Mouse (Mus musculus) lung, postnatal 4 days (tissue): ENCODE data around the gene Nupr1l.
"Not testable (repeated sequence)": the region's sequence is repeated elsewhere in the genome, so short reads cannot be mapped to it uniquely, and the experiment has no call there.

Experiments used
- DNase-seq, 2 experiments: peaks; one replicate each; pipeline ENCODE4 v3.0.0; 2021

Nupr1l gene

GRCm38 (mm10) chr5:129908242-129908965 lies at the start of gene Nupr1l:
TSS of gene Nupr1l (plus strand) at chr5:129908540.
- DNase-seq: peak; percentile 91 to 93

GRCm38 (mm10) chr5:129862325-129862724 lies 46.0 kb upstream of the Nupr1l start:
- no peak for DNase-seq

GRCm38 (mm10) chr5:129864467-129864866 lies 43.9 kb upstream of the Nupr1l start:
- peak; percentile 35 to 51 for DNase-seq

DNA sequence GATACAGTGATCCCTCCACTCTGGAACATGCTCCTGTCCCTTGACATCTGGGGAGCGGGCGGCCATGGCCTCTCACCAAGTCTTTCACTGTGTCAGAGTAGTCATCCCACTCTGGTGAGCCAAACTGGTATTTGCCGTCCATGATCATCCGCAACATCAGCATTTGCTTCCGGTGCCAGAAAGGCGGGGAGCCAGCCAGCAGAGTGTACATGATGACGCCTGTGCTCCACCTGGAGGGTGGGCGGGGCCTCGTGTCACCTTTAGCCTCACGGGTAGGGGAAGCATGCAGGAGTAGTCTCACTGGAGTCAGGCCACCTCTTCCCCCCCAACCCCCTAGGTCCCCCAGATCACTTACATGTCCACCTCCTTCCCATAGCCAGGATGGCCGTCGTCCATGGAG lies 42.5 kb upstream of the Nupr1l start:
- DNase-seq: no peak

- DNase-seq: no peak
Measured at GRCm38 (mm10) chr5:129869238-129869995, 38.9 kb upstream of the Nupr1l start.

GRCm38 (mm10) chr5:129871238-129871637 lies 37.1 kb upstream of the Nupr1l start:
- DNase-seq: no peak

- no peak for DNase-seq
Measured at GRCm38 (mm10) chr5:129873942-129874341, 34.4 kb upstream of the Nupr1l start.

GRCm38 (mm10) chr5:129875098-129875497 lies 33.2 kb upstream of the Nupr1l start:
- DNase-seq: no peak

DNA sequence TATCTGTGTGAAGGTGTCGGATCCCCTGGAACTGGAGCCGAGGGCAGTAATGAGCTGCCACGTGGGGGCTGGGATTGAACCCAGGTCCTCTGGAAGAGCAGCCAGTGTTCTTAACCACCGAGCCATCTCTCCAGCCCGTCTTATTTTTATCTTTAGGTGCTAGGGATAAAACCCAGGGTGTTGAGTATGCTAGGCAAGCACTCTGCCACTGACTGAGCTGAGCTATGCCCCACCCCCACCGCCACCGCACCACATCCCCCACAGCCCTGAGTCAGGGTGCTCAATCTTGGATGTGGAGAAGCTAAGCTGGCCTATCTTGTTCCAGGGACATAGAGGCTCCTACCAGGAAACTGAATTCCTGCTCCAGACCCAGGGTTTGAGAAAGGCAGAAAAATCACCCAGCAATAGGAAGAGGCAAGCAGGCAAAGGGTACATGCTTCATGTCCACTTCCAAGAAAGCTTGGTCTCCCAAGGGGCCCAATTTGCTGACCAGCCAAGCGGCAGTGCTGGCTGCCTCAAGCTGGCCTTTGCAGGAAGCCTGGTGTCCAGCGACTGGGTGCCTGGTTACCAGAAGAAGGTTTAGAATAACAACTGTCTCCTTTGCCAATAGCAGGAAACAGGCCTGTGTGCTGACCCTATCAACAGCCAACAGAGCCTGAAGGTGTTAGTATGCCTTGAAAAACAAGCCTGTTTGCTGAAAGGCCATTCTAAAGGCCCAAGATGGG lies 30.4 kb upstream of the Nupr1l start:
- DNase-seq: no peak

- DNase-seq: peak; percentile 66 to 78
Measured at GRCm38 (mm10) chr5:129878946-129879345, 29.4 kb upstream of the Nupr1l start.

- DNase-seq: no peak
Measured at GRCm38 (mm10) chr5:129879888-129880287, 28.5 kb upstream of the Nupr1l start.

DNA sequence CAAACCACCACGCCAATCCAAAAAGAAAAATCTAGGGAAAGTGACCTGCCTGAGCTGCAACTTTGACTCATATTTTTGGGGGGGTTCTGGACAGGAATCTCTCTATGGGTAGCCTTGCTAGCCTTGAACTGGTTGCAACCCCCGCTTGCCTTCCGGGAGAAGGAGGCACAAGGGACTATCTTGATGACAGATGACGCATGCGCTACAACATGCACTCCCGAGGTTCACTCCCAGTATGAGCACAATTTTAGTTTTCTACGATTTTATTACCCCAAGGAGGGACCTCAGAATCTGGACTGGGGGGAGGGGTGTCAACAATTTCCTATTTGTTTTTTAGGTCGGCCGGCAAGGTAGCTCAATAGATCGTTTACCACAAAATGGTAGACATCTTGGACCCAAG lies 22.1 kb upstream of the Nupr1l start:
- DNase-seq: no peak

- DNase-seq: peak; percentile 94 to 95
Measured at GRCm38 (mm10) chr5:129886911-129887636, 21.3 kb upstream of the Nupr1l start, which contains the start of gene Chchd2. TSS of gene Chchd2 (minus strand) at chr5:129887470.

- DNase-seq: not testable (repeated sequence)
Measured at GRCm38 (mm10) chr5:129890390-129890789, 17.9 kb upstream of the Nupr1l start.

DNA sequence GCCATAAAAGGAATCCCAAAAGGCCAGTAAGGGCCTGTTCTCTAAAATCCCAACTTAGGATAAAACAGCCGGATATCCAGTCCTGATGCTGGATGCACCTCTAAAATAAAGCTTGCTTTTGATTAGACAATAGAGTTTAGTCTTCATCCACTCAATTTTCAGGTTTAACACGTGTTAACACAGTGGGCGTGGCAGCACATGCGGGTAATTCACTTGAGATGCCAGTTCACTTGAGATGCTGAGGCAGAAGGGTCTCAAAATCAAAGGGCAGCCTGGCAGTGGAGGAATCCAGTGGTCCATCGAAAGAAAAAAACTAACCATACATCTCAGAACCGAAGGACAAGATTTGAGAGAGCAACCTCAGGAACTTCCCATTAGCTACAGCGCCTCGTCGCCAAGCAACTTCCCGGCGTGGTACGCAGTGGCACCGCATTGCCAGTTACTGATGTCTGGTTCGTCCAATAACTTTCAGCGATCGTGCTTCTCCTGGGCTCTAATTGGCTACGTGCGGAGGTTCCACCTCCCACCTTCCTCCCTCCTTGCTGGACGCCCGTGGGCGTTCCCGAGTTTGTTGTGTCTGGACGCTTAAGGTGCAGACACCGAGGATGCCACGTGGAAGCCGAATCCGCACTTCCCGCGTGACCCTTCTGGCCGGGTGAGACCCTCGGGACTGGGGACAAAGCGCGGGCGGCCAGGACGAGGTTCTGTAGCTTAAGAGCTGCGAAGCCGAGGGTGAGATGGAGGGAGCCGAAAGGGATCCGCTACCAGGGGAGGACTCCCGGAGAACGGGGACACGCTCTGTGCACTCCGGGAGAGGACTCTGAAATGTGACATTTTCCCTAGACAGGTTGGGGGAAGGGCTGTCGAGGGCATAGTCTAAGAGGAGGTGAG lies 12.9 kb upstream of the Nupr1l start, which contains the start of gene Zbed5:
TSS of gene Zbed5 (plus strand) at position 526 of the 891 bp plus-strand sequence.
- DNase-seq: peak; percentile 90 to 91

- DNase-seq: no peak
Measured at GRCm38 (mm10) chr5:129898449-129898848, 9.9 kb upstream of the Nupr1l start, which contains the start of gene Phkg1. TSS of gene Phkg1 (minus strand) at chr5:129898549.

DNA sequence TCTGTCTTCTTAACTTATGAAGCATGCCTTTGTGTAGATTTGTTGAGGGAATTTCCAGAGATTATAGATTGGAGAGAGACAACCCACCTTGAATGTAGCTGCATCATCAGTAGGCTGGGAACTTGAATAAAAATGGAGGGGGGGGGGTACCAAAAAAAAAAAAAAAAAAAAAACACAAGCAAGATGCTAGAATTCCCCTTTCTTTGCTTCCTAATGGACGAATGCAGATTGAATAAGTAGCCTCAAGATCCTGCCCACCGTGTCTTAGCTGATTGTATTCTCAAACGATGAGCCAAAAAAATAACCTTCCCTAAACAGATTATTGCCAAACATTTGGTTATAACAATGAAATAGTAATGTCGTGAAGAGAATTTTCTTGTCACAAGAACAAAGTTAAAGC lies 565 bp upstream of the Nupr1l start:
- DNase-seq: no peak

DNA sequence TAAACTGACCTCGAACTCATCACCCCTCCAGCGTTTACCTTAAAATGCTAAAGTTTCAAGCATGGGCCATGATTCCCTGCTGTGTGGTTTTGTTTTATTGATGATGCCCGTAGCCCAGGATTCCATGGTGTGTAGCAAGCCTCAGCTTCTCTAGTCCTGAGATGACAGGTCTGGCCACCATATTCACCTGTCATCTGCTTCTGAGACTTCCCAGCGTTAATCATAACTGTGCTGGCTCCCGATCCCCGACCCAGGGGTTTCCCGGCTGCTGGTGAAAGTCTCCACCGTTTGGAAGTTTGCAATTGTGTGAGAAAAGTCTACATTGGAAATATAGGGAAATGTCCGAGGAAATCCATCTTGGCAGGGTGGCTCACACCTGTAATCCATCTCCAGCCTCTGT lies 807 bp downstream of the Nupr1l start:
- DNase-seq: no peak

- DNase-seq: no peak
Measured at GRCm38 (mm10) chr5:129909591-129909990, 1.3 kb downstream of the Nupr1l start.

GRCm38 (mm10) chr5:129914024-129914423 lies 5.7 kb downstream of the Nupr1l start:
- DNase-seq: peak in 1 of 2 experiments; percentile 16

DNA sequence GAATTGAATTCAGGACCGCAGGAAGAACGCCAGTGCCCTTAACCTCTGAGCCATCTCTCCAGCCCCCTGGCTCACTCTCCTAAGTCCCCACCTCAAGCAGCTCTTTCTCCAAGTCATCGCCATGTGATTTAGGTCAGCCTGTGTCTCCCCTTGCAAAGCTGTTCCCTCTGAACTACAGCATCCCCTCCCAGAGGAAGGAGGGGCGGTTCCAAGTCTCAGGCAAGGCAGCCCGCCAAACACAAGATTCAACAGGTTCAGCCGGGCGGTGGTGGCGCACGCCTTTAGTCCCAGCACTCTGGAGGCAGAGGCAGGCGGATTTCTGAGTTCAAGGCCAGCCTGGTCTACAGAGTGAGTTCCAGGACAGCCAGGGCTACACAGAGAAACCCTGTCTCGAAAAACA lies 7.2 kb downstream of the Nupr1l start:
- DNase-seq: not testable (repeated sequence)
